Mouse (Mus musculus) CH12.LX (cell line): Measurements from ENCODE around the gene Dpf3.

ENCODE experiments used
- CTCF ChIP-seq, 2 experiments: IDR thresholded peaks in 1 of 2; conservative IDR thresholded peaks in 1 of 2; 2 replicates each; pipeline ENCODE4 v1.5.1; 2011 to 2012; ENCODE audit warnings: low read depth in 2 of 2, low read length in 2 of 2, improper control_type of control experiment in 1 of 2, inconsistent platforms in 1 of 2, mild to moderate bottlenecking in 1 of 2, moderate library complexity in 1 of 2
- EP300 ChIP-seq: IDR thresholded peaks from 2 replicates; pipeline ENCODE4 v1.6.1; 2011; ENCODE audit warnings: low read length, improper control_type of control experiment
- HCFC1 ChIP-seq: IDR thresholded peaks from 2 replicates; pipeline ENCODE4 v1.6.1; 2012; ENCODE audit warnings: low read depth, mild to moderate bottlenecking, inconsistent platforms, low read length, improper control_type of control experiment
- IRF4 ChIP-seq: IDR thresholded peaks from 2 replicates; pipeline ENCODE4 v1.6.1; 2014; ENCODE audit warnings: low read depth, mild to moderate bottlenecking, inconsistent platforms, low read length, improper control_type of control experiment
- MAFK ChIP-seq: IDR thresholded peaks from 2 replicates; pipeline ENCODE4 v1.6.1; 2011; ENCODE audit warnings: low read length, improper control_type of control experiment; ENCODE audit not compliant: insufficient replicate concordance
- MAX ChIP-seq: IDR thresholded peaks from 2 replicates; pipeline ENCODE4 v1.6.1; 2011; ENCODE audit warnings: low read length, improper control_type of control experiment
- NRF1 ChIP-seq: IDR thresholded peaks from 2 replicates; pipeline ENCODE4 v1.6.1; 2014; ENCODE audit warnings: low read depth, mild to moderate bottlenecking, inconsistent platforms, low read length, improper control_type of control experiment, moderate library complexity
- POLR2A ChIP-seq: IDR thresholded peaks from 2 replicates; pipeline ENCODE4 v1.6.1; 2011; ENCODE audit warnings: low read depth, mild to moderate bottlenecking, improper control_type of control experiment, low read length
- SMC3 ChIP-seq: IDR thresholded peaks from 2 replicates; pipeline ENCODE4 v1.6.1; 2011; ENCODE audit warnings: low read depth, low read length, improper control_type of control experiment
- USF2 ChIP-seq: conservative IDR thresholded peaks from 2 replicates; pipeline ENCODE4 v1.6.1; 2011; ENCODE audit warnings: low read depth, low read length, improper control_type of control experiment

GRCm38 (mm10) chr12:83481439-83481838, 6.1 kb downstream of the Dpf3 start:
- TF ChIP-seq MAX (no peak), IRF4 (no peak), HCFC1 (no peak), NRF1 (no peak), MAFK (no peak), SMC3 (no peak), CTCF (conservative IDR thresholded peaks at IDR 0.05 in 1 of 2, IDR thresholded peaks at IDR 0.05 in 1 of 2; ENCODE audit: low read depth in 2 of 2, low read length in 2 of 2) (no peak), POLR2A (no peak), EP300 (no peak), USF2 (no peak)
